Mouse (Mus musculus): ENCODE measurements around the gene Ncor2. TPM values are rescaled to one million over a fixed set of nuclear protein-coding genes. Genes with fewer than 3 reads are reported as not detected.

Ncor2 gene
- polyA plus RNA-seq, 1 experiment from 2014 or later, result 78.3 TPM

DNA sequence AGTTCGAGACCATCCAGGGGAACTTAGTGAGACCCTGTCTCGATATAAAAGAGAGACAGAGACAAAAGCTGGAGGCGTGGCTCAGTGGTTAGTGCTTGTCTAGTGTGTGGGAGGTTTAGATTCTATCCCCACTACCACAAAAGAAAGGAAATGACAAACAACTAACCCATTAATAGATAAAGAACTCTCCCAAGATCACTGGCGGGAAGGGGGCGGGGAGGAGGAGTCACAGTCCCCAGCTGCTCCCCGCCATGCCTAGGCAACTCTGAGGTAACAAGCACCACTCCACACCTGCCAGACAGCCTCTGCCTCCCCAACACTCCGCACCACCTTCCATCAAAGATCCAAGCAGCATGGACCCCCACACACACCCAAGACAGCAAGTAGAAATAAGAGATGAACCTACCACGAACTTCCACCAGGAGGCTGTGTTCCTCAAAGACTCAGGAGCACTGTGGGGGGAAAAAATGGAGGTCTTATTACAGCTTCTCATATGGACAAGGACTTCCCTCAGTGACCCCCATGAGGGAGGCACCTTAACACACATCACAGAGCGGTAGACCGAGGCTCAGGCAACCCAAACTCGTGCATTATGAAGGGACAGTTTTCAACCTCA, 25.7 kb downstream of the Ncor2 start:
- Histone ChIP-seq H3K79me2 (ENCODE audit: inconsistent target) (peaks cover 100% of the 10 kb centered on the region), H3K36me3 (ENCODE audit: inconsistent target) (no peaks in the 10 kb centered on the region), H3K4me3 (ENCODE audit: inconsistent target) (no peak overlapping the region), H3K27ac (no peak overlapping the region)
- 94% methylated on average over 11 of the region's 11 CpGs for WGBS (ENCODE audit: missing documents)

DNA sequence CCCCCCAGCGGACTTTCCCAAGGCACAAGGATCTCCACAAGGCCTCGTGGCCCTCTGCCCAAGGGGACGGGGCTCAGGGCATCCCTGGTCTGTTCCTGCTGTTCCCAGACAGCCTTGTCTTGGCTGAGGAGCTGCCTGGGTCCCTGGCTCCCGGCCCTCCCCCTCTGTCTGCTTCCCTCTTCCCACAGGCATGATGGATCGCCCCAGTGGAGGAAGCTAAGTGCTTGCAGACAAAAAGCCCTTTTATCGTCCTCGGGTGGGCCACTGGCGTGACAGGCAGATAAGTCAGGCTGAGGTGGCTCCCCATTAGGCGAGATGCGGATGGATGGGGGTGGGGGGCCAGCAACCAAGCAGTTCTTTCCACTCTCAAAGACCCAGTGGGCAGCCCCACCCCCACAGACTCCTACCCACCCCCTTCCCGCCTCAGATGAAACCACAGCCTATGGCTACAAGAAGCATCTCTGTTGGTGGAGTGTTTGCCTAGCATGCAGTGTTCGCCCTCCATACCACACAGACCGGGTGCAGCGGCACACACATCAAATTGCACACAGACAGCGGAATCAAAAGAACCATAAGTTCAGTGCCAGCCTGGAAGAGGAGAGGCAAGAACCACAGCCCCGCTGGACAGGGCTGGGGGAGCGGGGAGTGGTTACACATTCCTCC, 27.0 kb downstream of the Ncor2 start:
- H3K79me2 ChIP-seq (ENCODE audit: inconsistent target), result peaks cover 100% of the 10 kb centered on the region
- H3K4me3 ChIP-seq (ENCODE audit: inconsistent target), result no peak overlapping the region
- no peaks in the 10 kb centered on the region for H3K36me3 ChIP-seq (ENCODE audit: inconsistent target)
- WGBS (ENCODE audit: missing documents), result 86% methylated on average over 16 of the region's 17 CpGs
- no peak overlapping the region for H3K27ac ChIP-seq

DNA sequence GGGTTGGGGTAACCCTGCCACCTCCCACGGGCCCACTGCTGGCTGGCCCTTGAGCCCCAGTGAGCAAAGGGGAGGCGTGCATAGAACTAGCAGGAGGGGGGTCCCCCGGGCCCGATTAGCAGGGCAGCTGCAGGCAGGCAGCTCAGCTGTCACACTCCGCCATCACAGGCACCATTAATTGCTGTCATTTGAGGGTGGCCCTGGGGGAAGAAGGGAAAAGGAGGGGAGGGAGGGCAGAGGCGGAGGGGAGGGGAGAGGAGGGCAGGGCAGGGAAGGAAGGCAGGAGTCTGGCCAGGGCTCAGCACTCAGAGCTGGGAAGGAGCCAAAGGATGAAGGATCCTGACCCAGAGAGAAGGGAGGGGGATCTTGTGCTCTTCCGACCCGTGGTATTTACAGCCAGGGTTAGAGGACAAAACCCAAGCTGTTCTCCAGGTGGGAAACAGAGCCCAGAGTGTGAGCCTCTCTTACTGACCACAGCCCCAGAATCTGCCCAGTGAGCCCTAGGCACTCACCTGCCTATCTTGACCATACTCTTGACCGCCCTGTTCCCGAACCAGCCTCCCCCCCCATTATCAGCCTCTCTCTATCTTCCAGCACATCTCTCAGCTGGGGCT, 28.0 kb downstream of the Ncor2 start:
- no peak overlapping the region for H3K4me3 ChIP-seq (ENCODE audit: inconsistent target)
- peaks cover 100% of the 10 kb centered on the region for H3K79me2 ChIP-seq (ENCODE audit: inconsistent target)
- H3K36me3 ChIP-seq (ENCODE audit: inconsistent target), result no peaks in the 10 kb centered on the region
- no peak overlapping the region for H3K27ac ChIP-seq
- WGBS (ENCODE audit: missing documents), result 70% methylated on average over 10 of the region's 10 CpGs

DNA sequence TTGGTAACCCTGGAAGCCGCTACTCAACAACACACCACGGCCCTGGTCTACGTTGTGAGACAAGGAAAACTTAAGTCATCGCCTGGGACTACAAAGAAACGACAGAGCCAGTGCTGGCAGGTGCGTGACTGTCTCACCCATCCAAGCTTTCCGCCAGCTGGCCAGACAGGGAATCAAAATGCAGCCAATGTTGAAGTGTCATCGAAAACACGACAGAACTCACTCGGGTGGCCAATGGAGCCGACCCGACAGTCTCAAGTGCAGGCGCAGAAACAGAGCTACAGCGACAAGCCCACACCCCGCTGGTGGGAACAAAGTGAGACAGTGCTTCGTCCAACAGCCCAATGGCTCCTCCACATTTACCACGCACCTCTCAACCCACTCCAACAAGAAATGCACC, 29.9 kb downstream of the Ncor2 start:
- Histone ChIP-seq H3K4me3 (ENCODE audit: inconsistent target) (no peak overlapping the region), H3K79me2 (ENCODE audit: inconsistent target) (peaks cover 100% of the 10 kb centered on the region), H3K36me3 (ENCODE audit: inconsistent target) (no peaks in the 10 kb centered on the region), H3K27ac (no peak overlapping the region)
- 95% methylated on average over 17 of the region's 17 CpGs for WGBS (ENCODE audit: missing documents)

DNA sequence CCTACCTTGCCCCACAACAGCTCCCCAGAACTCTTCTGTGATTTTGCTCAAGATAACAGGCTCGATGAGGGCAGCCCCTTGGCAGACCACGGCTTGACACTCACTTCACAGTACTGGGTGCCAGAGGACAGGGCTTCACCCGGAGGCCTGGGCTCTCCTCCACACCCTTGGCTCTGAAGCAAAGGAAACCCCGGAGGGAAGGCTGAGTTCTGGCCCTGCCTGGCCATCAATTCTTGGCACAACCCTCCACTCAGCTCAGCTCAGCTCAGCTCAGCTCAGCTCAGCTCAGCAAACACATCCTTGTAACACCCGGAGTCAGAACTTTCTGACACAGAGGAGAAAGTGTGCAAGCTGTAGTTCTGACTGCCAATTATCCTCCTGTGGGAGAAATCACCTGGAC, 30.3 kb downstream of the Ncor2 start:
- Histone ChIP-seq H3K27ac (no peak overlapping the region), H3K79me2 (ENCODE audit: inconsistent target) (peaks cover 100% of the 10 kb centered on the region), H3K4me3 (ENCODE audit: inconsistent target) (no peak overlapping the region), H3K36me3 (ENCODE audit: inconsistent target) (no peaks in the 10 kb centered on the region)
- WGBS (ENCODE audit: missing documents), result 52% methylated on average over 5 of the region's 5 CpGs

DNA sequence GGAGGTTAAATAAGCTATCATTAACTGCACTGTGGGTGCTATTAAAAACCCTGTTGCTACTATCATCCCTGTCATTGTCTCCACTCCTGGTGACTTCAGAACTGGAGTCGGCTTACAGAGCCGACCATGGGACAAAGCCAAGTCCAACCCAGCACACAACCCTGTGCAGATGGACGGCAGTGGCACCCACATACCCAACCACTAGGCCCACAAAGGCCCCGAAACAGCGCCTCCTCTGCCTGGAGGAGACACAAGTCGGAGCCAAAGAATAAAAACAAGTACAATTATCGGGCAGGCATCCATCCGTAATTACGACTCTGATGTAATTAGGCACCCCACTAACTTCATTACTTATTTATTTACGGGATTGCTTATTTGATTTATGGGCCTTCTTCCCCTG, 30.8 kb downstream of the Ncor2 start:
- Histone ChIP-seq H3K4me3 (ENCODE audit: inconsistent target) (no peak overlapping the region), H3K27ac (no peak overlapping the region), H3K79me2 (ENCODE audit: inconsistent target) (peaks cover 100% of the 10 kb centered on the region), H3K36me3 (ENCODE audit: inconsistent target) (no peaks in the 10 kb centered on the region)
- 96% methylated on average over 10 of the region's 10 CpGs for WGBS (ENCODE audit: missing documents)

DNA sequence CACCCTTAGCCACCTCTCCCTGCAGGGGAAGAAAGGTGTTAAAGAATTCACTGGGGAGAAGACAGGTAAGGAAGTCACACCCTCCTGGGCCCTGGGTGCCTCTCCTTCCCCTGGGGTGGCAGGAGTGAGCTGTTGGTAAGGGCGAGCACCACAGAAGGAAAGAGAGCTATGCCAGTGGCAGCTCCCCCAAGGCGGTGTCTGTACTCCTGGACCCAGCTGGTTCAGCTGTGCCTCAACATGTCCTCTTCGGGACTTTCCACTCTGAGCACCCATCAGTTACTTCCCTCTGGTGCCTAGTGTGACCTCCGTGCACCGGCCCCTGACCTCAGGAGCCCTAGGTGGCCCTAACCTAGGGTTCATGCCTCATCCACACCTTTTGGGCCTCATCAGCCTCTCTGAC, 31.9 kb downstream of the Ncor2 start:
- Histone ChIP-seq H3K4me3 (ENCODE audit: inconsistent target) (no peak overlapping the region), H3K27ac (no peak overlapping the region), H3K79me2 (ENCODE audit: inconsistent target) (peaks cover 100% of the 10 kb centered on the region), H3K36me3 (ENCODE audit: inconsistent target) (no peaks in the 10 kb centered on the region)
- WGBS (ENCODE audit: missing documents), result 84% methylated on average over 5 of the region's 5 CpGs

DNA sequence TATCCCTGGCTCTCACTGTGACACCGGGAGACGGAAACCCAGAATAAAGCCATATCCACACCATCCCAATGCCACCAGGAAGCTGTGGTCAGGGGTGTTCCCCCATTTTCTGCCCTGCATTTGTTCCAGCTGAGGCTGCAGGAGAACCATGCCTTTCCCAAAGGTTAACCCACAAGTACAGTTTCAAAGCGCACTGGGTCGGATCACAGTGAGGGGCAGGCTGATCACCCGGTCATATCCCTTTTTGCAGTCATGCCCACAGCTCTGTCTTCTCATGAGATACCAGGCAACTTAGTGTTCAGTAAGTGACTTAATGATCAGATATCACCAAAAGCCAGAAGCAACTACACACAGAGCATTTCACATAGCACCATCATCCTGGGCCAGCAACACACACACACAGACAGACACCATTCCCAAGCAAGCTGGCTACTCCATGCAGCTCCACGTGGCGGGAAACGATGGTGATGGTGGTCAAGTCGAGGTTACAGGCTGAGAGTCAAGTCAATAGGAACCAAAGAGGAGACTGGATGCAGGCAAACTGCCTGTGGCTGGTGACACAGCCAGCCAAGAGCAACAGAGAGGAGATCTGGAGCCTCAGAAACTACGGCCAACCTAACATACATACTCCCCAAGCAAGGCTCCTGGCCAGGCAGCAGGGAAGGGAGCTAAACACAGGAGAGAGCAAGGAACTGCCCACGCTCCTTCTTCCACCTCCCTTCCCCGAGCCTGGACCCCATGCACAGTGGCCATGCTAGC, 35.7 kb downstream of the Ncor2 start:
- no peak overlapping the region for H3K4me3 ChIP-seq (ENCODE audit: inconsistent target)
- WGBS (ENCODE audit: missing documents), result 85% methylated on average over 12 of the region's 12 CpGs

DNA sequence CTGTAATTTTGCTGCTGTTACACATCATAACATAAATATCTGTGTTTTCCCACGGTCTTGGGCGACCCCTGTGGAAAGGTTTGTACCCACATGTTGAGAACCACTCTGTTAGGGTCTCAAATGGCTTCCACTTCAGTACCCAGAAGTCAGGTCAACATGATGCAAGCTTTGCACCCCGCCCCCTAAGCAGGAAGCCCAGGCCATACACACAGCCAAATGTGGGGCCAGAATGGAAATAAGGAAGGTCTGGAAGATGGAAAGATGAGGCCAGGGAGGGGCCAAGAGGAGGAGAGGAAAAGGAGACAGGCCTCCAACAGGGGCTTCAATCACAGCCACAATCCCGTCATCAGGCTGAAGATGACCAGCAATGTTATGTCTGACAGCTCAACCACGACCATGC, 37.1 kb downstream of the Ncor2 start:
- Histone ChIP-seq H3K27ac (peak overlapping the region; percentile 80), H3K79me2 (ENCODE audit: inconsistent target) (peaks cover 100% of the 10 kb centered on the region), H3K4me3 (ENCODE audit: inconsistent target) (no peak overlapping the region), H3K36me3 (ENCODE audit: inconsistent target) (no peaks in the 10 kb centered on the region)
- 35% methylated on average over 5 of the region's 5 CpGs for WGBS (ENCODE audit: missing documents)

More for the DNA sequence above, 35.7 kb downstream of the Ncor2 start:
- no peak overlapping the region for H3K27ac ChIP-seq
- H3K79me2 ChIP-seq (ENCODE audit: inconsistent target), result peaks cover 100% of the 10 kb centered on the region
- no peaks in the 10 kb centered on the region for H3K36me3 ChIP-seq (ENCODE audit: inconsistent target)

DNA sequence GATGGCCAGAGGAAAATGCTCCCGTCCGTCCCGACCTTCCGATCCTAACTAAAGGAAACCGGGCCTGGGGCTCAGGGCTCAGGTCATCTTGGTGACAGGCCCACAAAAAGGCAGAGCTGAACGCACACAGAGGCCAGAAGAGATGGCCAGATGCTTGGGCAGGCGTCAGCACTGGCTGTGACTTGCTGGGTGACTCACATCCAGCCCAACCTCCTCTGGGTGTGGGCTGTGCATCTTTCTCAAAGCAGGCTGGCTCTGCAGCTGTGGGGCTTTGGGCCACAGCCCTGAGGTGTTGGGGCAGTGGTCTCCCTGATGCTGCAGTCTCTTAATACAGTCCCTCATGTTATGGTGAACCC, 37.5 kb downstream of the Ncor2 start:
- Histone ChIP-seq H3K4me3 (ENCODE audit: inconsistent target) (no peak overlapping the region), H3K79me2 (ENCODE audit: inconsistent target) (peaks cover 100% of the 10 kb centered on the region), H3K27ac (peak overlapping the region; percentile 80), H3K36me3 (ENCODE audit: inconsistent target) (no peaks in the 10 kb centered on the region)
- WGBS (ENCODE audit: missing documents), result 11% methylated on average over 6 of the region's 7 CpGs

DNA sequence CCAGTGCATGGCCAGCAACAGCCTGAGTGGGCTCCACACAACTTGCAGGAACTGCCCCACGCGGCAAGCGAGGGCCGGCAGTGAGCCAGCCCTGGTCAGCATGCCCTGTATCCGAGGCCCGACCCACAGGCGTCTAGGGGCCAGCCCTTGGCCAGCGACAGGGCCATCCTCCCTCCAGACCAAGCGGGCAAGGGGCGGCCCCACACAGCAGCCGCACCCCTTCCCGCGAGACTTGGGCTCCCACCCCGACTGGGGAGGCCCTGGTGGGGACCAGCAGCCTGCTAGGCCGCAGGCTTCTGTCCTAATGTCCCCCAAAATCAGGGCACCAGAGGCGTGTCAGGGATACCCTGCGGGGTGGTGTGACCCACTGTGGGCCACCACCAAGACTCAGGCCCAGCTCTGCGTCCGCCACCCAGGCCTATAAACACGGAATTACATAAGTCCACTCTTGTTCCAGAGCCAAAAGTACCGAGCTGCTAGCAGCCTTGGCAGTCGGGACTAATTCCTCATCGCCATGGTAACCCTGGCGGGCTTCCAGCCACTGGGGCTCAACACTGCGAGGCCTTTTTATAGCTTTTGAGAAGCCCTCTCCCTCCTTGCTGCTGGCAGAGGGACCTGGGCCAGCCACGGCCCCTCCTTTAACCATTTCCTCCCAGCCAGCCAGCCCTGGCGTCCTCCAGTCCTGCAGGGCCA, 38.0 kb downstream of the Ncor2 start:
- H3K27ac ChIP-seq, result peak overlapping the region; percentile 80
- WGBS (ENCODE audit: missing documents), result 12% methylated on average over 26 of the region's 27 CpGs
- peaks cover 100% of the 10 kb centered on the region for H3K79me2 ChIP-seq (ENCODE audit: inconsistent target)
- H3K36me3 ChIP-seq (ENCODE audit: inconsistent target), result no peaks in the 10 kb centered on the region
- H3K4me3 ChIP-seq (ENCODE audit: inconsistent target), result no peak overlapping the region; the same call in 1 of the 2 replicates

DNA sequence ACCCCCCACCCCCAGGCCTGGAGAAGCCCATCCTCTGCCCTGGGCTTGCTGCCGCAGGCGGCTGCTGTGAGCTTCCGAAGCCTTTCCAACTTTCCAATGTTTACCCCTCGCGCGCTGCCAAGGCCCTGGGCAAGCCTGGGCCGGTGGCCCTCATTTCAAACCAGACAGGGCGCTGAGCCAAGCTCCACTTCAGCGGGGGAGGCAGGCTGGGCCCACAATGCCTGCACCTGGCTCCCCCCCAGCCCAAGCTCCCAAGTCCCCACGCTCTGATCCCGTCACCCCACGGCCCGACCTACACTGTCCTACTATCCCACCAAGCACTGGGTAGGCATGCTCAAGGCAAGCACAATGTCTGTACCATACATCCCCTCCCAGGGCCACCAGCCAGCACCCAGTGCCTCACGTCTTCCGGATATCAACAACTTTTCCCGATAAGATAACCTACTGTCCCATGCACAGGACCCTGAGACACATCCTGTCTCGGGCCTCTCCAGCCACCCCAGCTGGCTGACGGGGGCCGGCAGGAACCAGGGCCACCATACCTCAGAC, 38.8 kb downstream of the Ncor2 start:
- H3K27ac ChIP-seq, result peak overlapping the region; percentile 57

DNA sequence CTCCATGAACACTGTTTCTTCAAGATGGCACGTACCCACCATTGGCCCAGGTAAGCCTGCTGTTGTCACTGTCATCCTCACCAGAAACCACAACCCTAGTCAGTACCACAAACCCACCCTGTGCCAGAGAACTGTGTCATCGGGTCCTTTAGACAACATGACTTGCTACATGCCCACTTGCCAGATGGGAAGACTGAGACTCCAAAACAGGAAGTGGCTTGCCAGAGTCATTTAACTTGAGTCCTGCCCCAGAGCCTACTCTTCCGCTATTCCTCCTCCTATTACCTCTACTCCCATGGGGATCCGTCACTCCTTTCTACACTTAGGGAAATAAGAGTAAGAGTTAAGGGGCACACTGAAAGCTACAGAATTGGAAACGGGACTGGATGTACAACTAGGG, 39.4 kb downstream of the Ncor2 start:
- peaks cover 100% of the 10 kb centered on the region for H3K79me2 ChIP-seq (ENCODE audit: inconsistent target)
- H3K27ac ChIP-seq, result peak overlapping the region; percentile 57; the same call in 1 of the 2 replicates
- H3K4me3 ChIP-seq (ENCODE audit: inconsistent target), result no peak overlapping the region
- no peaks in the 10 kb centered on the region for H3K36me3 ChIP-seq (ENCODE audit: inconsistent target)
- 83% methylated on average over 5 of the region's 5 CpGs for WGBS (ENCODE audit: missing documents)

More for the DNA sequence above, 38.8 kb downstream of the Ncor2 start:
- H3K36me3 ChIP-seq (ENCODE audit: inconsistent target), result no peaks in the 10 kb centered on the region
- H3K4me3 ChIP-seq (ENCODE audit: inconsistent target), result peak overlapping the region; percentile 1; the same call in 1 of the 2 replicates
- H3K79me2 ChIP-seq (ENCODE audit: inconsistent target), result peaks cover 100% of the 10 kb centered on the region
- 49% methylated on average over 19 of the region's 19 CpGs for WGBS (ENCODE audit: missing documents)

DNA sequence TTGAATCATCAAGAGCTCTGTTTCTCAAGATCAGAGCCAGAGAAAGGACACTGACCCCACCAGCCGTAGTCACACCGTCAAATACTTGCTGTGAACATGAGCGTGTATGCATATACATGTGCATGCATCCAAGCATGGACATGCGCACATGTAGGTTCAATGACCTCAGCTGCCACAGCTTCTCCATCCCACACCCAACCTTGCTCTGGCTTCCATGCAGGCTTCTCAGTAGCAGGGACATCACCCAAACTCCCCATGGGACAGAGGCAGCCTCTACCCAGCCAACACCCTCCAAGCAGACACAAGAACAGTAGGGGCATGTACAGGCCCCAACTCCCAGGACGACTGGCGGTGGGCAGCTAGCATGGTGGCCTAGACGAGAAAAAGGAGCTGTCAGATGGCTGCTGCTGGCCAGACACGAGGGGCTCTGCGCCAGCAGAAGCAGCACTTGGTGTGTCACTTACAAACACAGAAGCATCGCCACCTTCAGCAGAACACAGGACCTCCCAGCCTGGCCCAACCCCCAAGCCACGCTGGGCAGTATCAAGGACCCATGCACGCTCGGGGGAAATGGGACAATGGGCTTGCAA, 40.1 kb downstream of the Ncor2 start:
- Histone ChIP-seq H3K4me3 (ENCODE audit: inconsistent target) (no peak overlapping the region), H3K27ac (no peak overlapping the region), H3K79me2 (ENCODE audit: inconsistent target) (peaks cover 100% of the 10 kb centered on the region), H3K36me3 (ENCODE audit: inconsistent target) (no peaks in the 10 kb centered on the region)
- WGBS (ENCODE audit: missing documents), result 95% methylated on average over 13 of the region's 13 CpGs
